Mouse (Mus musculus): ENCODE results near the gene Ctsw.
"Not testable (repeated sequence)": the region's sequence is repeated elsewhere in the genome, so short reads cannot be mapped to it uniquely, and the experiment has no call there.

Ctsw gene

DNA sequence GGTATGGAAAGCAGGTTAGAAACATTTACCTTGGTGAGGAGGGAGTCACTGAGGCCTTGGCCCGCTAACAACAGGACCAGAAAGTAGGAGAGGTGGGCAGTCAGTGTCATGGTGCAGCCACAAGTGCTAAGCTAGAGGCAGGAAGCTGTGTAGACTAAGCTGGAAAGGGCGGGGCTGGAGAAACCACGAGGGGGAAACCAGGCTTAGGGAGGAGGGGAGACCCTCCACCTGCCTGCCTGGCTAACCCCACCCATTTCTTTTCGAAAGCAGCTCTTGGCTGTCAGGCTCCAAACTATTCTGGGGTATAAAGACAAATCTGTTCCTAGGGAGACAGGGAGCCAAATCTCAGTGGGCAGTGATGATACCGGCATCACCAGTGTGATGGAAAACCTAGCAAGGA, at the start of gene Ctsw:
Gene Ctsw, minus strand, starts transcription at position 134 of the 400 bp plus-strand sequence.
- no peak for DNase-seq (ENCODE audit: low read depth, low spot score)

DNA sequence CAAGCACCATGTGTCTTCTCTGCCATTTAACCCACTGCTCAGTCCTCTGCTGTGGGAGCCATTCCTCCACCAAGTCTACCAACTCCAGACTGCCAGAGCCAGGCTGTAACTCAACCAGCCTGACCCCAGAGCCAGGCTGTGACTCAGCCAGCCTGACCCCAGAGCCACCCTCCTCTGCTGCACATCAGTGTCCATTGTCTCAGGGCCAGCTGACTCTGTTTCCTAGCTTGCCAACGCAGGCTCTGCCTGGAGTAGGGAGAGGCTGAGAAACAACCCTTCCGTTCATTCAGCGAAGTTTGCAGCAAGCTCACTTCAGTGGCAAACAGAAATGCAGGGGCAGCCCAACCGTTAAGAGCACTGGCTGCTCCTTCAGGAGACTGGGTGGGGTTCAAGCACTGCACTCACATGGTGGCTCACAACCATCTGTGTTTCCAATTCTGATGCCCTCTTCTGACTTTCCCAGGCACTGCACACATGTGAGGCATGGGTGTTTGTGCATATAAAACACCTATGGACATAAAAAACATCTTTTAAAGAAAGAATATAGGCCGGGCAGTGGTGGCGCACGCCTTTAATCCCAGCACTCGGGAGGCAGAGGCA, 48.7 kb upstream of the Ctsw start:
- no peak for DNase-seq (ENCODE audit: low read depth, low spot score)

DNA sequence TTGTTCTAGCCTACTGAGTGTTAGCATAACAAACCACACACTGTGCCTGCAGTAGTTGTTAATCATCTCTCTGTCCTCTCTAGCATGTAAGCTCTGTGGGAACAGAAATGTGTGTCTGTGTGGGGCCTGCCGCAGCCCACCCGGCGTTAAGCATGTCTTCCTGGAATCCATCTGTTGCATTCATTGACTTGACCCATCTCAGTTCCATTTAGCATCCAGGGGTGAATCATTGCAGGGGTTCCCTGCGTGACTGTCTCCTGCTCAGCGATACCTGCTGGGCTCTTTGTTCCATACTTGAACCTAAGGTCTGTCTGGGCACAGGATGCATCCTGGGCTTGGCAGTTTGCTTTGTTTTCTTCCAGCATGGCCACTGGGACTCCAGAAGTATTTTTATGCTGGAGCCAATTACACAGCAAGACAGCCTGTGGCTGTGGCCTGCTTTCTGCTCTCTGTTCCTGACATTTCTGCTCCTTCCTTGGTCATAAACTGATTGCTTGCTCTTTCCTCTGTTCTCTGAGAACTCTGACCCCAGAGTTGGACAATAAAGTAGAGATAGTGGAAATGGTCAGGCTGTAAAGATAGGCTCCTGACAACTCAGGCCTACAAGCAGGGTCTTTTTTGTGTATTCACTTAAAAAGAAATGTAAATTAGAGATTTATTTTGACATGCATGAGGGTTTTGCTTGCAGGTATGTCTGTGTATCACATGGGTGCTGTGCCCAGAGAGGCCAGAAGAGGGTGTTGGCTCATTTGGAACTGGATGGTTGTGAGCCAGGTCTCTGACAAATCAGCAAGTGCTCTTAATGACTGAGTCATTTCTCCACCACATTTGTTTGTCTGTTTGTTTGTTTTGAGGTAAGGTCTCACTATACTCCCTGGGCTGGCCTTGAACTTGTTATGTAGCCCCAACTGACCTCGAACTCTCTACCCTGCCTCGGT, 47.8 kb upstream of the Ctsw start:
- DNase-seq (ENCODE audit: low read depth, low spot score) = no peak

DNA sequence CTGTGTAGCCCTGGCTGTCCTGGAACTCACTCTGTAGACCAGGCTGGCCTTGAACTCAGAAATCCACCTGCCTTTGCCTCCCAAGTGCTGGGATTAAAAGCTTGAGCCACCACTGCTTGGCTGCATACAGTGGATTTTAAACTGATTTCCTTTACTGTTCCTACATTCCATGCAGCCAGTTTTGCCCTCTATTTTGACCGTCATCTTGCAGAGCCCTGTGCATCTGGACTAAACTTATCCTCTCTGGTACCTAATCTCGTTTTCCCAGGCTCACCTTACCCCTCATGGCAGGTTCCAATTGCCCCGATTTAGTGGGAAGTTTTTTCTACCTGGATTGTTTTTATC, 44.7 kb upstream of the Ctsw start:
- DNase-seq (ENCODE audit: low read depth, low spot score) = no peak

DNA sequence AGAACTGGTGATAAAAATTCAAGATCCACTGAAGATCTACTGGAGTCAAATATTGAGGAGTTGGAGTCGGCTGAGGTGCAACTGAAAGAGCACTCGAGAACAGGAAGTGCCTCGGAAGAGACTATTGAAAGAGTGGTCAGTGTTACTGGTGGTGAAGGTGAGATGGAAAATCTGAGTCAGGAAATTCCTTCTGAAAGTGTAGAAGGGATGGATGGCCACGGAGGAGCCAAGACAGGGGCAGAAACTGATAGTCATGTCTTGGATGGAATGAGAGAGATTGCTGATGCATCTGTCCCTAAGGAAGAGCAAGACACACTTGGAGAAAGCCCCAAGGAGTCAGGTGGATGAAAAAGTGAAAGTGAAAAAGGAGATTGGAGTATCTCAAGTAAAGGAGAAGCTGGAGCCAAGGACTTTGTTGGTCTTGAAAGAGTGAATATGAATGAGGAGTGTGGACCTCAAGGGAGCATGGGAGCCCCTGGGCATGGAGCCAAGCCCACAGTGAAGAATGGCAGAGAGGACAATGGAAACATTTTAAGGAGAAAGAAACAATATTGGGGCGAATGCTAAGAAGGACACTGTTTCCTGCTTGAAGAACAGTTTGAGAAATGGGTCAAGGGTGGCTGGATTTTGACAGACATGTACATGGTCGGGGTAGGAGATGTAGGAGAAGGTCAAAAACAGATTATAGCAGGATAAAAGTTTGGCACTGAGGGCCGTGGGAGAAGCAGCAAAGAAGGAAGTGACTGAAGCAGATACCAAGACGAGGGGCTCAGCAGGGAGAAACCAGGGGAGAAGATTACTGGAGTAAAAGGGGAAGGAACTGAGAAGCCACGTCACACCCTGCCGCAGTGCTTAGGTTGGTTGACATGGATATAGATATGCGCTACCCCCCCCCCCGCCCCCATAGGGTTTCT, 44.0 kb upstream of the Ctsw start:
- no peak for DNase-seq (ENCODE audit: low read depth, low spot score)

DNA sequence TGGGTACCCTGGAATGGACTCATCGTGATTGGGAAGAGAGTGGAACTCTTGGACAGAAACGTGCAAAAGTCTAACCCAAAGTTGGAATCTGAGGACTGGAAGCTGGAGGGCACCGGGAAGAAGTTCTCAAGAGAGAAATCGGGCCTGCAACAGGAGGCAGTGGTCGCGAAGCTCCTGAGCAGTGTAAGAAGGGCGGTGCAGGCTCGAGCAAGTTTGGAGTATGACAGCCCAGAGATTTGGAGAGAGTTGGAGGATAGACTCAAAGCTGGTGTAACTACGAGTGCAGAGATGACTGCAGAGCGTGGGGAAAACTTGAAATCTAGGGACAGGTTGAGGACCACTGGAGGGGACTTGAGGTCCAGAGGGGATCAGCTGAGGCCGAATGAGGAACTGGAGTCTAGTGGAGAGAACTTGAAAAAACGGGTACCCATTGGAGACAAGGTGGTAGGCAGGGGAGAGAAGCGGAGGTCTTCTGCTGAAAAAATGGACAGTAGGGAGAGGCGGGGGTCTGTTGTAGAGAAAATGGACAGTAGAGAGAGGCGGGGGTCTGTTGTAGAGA, 42.8 kb upstream of the Ctsw start:
- no peak for DNase-seq (ENCODE audit: low read depth, low spot score)

DNA sequence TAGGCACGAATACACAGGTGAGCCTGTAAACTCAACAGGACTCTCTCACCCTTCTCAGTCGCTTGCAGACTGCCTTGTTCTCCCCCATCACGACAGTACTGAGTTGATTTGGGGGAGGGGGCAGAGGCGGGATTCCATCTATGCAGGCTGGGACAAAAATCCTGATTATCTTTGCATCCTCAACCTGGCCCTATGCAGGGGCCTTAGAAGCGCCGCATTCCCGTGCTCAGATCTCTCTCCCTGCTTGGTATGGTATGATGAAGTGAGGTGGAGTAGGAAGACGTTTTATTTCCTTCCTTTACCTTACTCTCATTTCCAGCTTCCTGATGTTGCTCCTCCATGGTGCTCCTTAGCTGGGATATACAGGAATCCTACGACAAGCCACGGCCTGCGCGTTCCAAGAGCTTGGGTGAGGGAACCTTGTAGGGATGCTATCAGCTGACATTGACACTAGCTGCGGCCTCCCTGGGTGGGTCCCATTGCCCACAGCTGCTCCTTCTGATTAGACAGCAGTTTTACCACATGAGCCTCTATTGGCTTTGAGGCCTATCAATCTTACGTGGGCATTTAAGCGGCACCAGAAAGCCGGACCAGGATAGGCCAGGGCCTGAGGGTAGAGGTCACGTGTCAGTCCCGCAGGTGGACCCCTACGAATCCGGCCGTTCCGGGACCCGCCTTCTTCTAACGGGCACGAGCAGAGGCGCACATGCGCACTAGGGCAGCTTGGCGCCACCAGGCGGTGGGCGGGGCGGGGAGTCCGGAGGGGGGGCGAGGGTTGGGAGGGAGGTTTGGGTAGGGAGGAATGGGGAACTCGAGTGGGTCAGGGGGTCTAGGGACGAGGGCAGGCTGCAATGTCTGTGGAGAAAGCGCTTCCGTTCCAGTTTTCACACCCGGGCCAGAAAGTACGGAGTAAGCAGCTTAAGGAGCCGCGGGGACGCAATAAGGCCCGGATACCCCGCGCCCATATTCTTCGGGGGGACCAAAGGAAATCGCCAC, 42.0 kb upstream of the Ctsw start, which contains the start of gene Snx32:
Gene Snx32, minus strand, starts transcription at position 508 of the 996 bp plus-strand sequence.
- DNase-seq (ENCODE audit: low read depth, low spot score) = peak; percentile 97

DNA sequence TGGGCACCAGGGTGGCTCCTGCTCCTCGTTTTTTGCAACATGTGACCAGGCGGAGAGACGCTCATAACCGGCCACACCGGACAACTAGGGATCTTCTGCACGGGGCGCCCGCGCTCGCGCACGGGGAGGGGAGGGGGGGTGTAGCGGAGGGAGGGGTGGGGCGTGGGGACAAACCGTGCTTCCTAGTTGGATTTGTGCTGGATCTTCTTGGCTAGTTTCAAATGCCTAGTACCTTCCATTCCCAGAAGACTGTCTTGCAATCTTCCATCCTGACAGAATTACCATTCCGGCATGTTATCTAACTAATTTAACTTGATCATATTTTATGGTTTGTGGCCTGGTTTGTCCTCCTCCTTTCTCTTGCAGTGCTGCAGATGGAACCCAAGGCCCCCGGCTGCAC, 35.4 kb upstream of the Ctsw start, which contains the start of gene 1700020D05Rik:
Gene 1700020D05Rik, minus strand, starts transcription at position 101 of the 400 bp plus-strand sequence.
- no peak for DNase-seq (ENCODE audit: low read depth, low spot score)

DNA sequence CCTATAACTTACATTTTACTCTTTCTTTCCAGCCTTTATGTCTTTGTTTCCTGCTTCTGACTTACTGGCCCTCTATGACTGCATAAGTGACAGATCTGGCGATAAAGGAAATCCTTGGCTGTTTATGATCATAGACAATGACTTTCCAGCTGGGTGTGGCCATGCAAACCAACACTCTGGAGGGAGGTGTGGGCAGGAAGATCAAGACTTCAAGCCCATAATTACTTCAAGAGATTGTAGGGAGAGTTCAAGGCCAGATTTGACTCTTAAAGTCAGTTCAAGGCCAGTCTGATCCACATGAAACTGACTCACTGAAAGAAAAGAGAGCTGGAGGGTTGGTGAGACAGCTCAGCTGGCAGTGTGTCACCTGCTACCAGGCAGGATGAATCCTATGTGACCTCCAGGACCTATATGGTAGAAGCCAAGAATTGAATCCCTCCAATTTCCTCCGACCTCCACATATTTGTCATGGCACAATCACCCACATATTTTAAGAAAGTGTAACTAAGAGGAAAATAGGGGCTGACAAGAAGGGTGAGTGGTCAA, 32.1 kb upstream of the Ctsw start:
- no peak for DNase-seq (ENCODE audit: low read depth, low spot score)

DNA sequence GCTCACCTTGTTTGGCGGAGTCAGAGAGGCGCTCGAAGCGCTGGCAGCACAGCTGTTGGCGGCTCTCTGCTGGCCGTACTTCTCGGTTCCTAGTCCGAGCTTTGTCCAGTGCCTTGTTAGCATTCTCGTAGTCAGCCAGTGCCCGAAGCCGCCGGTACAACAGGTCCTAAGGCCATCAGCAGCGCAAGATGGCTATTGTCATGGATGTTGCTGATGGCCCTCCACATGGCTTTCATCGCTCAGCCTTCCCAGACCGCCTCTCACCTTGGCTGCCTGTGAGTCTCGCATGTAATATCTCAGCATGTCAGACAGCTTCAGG, 27.7 kb upstream of the Ctsw start:
- DNase-seq (ENCODE audit: low read depth, low spot score) = no peak

DNA sequence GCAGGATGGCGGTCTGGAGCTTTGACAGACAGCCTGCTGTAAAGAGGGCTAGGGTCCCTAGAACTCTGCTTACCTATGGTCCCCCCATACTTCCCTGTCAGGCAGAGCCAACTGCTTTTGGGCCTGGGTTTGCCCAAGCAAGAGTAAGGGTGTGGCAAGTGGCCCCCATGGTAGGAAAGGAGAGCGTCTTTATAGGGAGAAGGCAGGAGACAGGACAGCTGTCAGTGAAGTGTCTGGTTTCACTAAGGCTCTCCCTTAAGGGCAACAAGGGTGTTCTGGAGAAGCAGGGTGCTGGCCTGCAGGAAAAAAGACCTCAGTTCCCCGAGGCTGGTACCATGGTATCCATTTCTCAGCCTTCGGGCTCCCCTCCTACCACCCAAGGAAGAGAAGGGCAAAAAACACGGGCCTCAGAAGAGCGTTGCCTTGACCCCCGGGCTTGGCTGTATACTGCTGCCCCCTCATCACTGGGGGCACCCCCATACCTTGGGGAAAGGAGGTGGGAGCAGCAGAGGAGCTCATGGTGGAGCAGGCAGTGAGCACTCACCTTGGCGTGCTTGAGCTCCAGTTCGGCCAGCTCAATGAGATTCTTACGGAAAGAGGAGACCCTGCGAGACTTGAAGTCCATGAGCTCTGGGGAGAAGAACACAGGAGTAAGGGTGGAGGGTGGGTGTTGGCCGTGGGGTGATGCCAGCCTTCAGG, 27.2 kb upstream of the Ctsw start:
- DNase-seq (ENCODE audit: low read depth, low spot score) = no peak

DNA sequence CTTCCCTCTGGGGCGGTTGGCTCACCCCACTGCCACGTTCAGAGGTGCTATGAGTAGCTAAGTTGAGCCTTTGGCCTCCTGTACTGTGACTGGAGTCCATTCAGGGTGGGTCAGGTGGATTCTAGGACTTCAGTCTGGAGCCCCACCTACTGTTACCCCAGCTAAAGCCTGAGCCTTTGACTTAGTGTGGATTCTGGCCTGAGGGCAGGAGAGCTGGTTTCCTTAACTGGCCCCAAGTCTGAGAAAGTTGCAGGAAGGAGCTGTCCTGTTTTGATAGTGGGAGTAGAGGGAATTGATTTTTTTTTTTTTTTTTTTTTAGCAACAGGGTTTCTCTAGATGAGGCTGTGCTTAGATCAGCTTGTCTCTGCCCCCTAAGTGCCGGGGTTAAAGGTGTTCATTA, 26.0 kb upstream of the Ctsw start:
- no peak for DNase-seq (ENCODE audit: low read depth, low spot score)

DNA sequence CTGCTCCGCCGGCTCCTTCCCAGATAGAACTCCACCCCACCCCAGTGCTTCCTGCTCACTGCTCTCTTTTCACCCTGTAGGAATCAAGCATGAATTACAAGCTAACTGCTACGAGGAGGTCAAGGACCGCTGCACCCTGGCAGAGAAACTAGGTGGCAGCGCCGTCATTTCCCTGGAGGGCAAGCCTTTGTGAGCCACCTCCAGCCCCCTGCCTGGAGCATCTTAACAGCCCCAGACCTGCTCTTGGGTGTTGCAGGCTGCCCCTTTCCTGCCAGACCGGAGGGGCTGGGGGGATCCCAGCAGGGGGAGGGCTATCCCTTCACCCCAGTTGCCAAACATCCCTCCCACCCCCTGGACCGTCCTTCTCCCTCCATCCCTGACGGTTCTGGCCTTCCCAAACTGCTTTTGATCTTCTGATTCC, 25.0 kb upstream of the Ctsw start:
- DNase-seq (ENCODE audit: low read depth, low spot score) = not testable (repeated sequence)

DNA sequence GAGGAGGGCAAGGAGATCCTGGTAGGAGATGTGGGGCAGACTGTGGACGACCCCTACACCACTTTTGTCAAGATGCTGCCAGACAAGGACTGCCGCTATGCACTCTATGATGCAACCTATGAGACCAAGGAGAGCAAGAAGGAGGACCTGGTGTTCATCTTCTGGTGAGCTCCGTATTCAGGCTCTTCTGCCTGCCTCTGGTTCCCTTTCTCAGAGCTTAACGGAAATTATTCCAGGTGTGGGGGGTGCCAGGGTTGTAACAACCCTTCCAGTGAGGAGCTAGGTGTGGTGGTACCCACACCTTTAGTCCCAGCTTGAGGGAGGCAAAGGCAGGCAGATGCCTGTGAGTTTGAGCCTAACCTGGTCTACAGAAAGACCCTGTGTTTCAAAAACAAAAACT, 24.3 kb upstream of the Ctsw start:
- no peak for DNase-seq (ENCODE audit: low read depth, low spot score)

DNA sequence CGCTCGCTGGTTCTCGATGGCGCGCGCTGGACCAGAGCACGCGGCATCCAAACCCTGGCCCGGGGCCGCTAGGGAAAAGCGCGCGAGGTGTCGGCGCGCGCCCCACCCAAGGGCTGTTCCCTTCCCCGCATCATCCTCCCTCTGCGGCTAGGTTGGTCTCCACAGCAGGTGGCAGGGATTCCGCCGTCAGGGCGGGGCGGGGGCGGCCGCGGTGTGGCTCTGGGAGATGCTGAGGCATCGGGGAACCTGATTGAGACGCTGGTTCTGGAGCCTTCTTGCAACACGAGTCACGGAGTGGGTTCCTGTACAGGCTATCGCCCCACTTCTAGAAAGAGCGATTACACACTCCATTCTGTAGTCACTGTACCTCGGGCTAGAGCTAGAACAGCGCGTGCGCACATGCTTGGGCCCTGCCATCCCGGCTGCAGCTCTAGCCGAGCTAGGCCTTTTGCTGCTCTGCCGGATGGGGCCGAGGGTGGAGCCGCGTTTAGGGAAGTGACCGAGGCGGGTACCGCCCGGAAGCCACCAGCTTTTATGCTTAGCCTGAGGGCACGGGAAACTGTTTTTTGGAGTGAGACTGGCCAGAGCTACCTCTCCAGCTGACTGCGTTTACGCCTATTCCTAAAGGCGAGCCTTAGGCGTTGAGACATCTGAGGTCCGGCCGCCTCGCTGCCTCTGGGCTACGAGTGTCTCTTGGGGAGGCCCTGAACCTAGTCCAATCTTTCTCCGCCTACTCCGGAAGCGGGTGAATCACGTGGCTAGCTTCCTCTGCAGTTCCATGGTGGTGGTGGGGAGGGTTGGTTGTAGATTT, 22.8 kb upstream of the Ctsw start:
- peak; percentile 37 for DNase-seq (ENCODE audit: low read depth, low spot score)

DNA sequence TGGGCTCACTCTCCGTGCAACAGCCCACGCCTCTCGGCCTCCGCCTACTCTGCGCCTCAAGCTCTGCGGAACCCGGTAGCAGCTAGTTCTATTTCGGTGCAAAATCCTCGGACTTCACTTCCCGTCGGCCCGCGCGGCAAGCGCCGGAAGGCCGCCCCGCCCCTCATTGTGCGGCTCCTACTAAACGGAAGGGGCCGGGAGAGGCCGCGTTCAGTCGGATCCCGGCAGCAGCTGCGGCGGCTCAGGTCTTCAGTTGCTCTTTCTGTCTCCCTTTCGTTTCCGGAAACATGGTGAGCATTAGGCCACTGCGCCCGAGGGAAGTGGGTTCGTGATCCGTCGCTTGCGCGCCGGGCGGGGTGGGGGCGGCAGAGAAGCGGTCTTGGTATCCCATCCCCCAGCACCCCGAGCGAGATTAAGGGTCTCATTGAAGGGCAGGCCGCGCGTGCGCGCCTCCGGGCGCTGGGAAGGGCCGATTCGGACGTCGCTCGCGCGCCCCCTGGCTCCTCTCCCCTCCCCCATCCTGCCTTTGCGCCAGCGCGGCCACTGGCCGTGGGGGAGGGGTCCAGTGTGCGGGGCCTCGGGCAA, 22.1 kb upstream of the Ctsw start, which contains the start of gene Cfl1:
Gene Cfl1, plus strand, starts transcription at position 143 of the 585 bp plus-strand sequence.
- DNase-seq (ENCODE audit: low read depth, low spot score) = peak; percentile 88

DNA sequence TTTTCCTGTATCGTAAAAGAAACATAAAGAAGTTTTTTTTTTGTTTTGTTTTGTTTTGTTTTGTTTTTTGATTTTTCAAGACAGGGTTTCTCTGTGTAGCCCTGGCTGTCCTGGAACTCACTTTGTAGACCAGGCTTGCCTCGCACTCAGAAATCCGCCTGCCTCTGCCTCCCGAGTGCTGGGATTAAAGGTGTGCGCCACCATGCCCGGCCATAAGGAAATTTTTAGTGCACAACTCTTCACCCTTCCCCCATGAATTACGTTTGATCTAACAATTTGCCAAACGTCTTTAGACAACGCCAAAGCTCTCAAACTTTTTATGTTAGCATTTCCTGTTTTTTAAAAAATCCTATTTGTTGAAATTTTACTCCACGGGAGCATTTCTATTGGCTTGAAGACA, 21.4 kb upstream of the Ctsw start:
- DNase-seq (ENCODE audit: low read depth, low spot score) = not testable (repeated sequence)

DNA sequence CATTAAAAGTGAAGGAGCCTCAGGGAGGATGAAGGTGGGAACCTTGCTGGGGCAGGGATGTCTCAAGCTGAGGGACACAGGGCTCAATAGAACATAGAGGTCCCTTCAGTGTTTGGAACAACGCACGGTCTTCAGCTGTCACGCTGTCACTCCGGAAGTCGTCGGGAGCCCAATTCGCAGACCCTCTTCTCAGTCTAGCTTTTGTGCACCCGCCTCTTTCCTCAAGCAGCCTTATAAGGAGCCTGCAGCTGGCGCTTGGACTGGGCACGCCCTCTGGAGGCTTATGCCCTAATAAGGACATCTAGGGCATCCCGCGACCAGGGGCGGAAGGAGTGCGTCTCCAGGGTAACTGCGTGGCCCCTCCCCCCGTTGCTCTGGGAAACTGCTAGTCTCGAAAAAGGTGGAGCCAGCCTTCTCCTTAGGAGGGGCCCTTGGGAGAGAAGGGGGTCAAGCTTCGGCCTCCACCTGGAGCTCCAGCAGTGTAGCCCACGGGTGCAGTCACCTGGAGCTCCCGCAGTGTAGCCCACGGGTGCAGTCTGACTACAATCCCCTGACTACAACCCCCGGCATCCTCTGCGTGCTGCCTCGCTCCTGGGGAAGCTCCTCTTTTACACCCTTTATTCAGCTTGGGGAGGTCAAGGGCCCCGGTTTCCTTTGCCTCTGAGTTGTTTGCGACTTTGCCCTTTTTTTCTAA, 20.7 kb upstream of the Ctsw start:
- peak; percentile 93 for DNase-seq (ENCODE audit: low read depth, low spot score)
